Mouse (Mus musculus) midbrain, postnatal 0 days (tissue): Measurements from ENCODE around the gene Prkab2. TPM values are rescaled to one million over a fixed set of nuclear protein-coding genes. Genes with fewer than 3 reads are reported as not detected.

Source experiments
- ATAC-seq: fragments of 200-750 bp; cut with Nextera tagmentation; 2 replicates; pipeline ENCODE4 v1.8.0; 2017; ENCODE audit warnings: moderate number of reproducible peaks, mild to moderate bottlenecking, moderate TSS enrichment, moderate library complexity; ENCODE audit not compliant: low FRiP score
- DNase-seq: peaks from one replicate; pipeline ENCODE4 v3.0.0-alpha.2; 2015; ENCODE audit warnings: low spot score
- H3K27ac ChIP-seq: fragments of 300-500 bp; sonication (generic); 2 replicates; pipeline ENCODE4 v1.5.1; 2014; ENCODE audit warnings: low read depth, mild to moderate bottlenecking, low read length, mixed read lengths
- H3K27me3 ChIP-seq: fragments of 300-500 bp; sonication (generic); 2 replicates; pipeline ENCODE4 v1.6.1; 2014; ENCODE audit warnings: low read length, control low read depth, mixed read lengths; ENCODE audit not compliant: insufficient read depth
- H3K36me3 ChIP-seq: fragments of 300-500 bp; sonication (generic); 2 replicates; pipeline ENCODE4 v1.6.1; 2014; ENCODE audit warnings: low read length, control low read depth, mixed read lengths; ENCODE audit not compliant: insufficient read depth
- H3K4me1 ChIP-seq: fragments of 300-500 bp; sonication (generic); 2 replicates; pipeline ENCODE4 v1.6.1; 2014; ENCODE audit warnings: mild to moderate bottlenecking, control low read depth, antibody characterized with exemption, low read length, mixed read lengths; ENCODE audit not compliant: insufficient read depth
- H3K4me2 ChIP-seq: fragments of 300-500 bp; sonication (generic); 2 replicates; pipeline ENCODE4 v1.6.1; 2014; ENCODE audit warnings: low read depth, mild to moderate bottlenecking, low read length, mixed read lengths; ENCODE audit not compliant: poor library complexity, severe bottlenecking
- H3K4me3 ChIP-seq: fragments of 300-500 bp; sonication (generic); 2 replicates; pipeline ENCODE4 v1.5.1; 2014; ENCODE audit warnings: low read depth, mild to moderate bottlenecking, low read length, moderate library complexity
- H3K9ac ChIP-seq: fragments of 300-500 bp; sonication (generic); replicated peaks from 2 replicates; pipeline ENCODE4 v1.6.1; 2014; ENCODE audit warnings: mild to moderate bottlenecking, low read length, moderate library complexity, mixed read lengths; ENCODE audit not compliant: poor library complexity, severe bottlenecking
- H3K9me3 ChIP-seq: fragments of 300-500 bp; sonication (generic); 2 replicates; pipeline ENCODE4 v1.6.1; 2016; ENCODE audit warnings: low read length, control low read depth
- CTCF ChIP-seq: IDR thresholded peaks from 2 replicates; pipeline ENCODE4 v1.5.1; 2016; ENCODE audit warnings: antibody characterized with exemption, mild to moderate bottlenecking
- WGBS: fragments of 180-500 bp; shearing (Covaris S2); extraction: QIAGEN DNeasy Blood & Tissue Kit; methylation state at CpG from one replicate; pipeline ENCODE4 v1.1.7; 2014; 5-methylcytosine and 5-hydroxymethylcytosine counted together
- polyA plus RNA-seq: library from polyadenylated mRNA; unstranded; fragments of >200 nt; fragmentation: Nextera tagmentation; extraction: Ambion mirVana; gene quantifications from 2 replicates; pipeline ENCODE4 v1.2.1, GENCODE M21; 2015
- total RNA-seq: library from RNA; depleted of rRNA; stranded (reverse); fragments of >200 nt; gene quantifications from 2 replicates; pipeline ENCODE4 v1.2.3, GENCODE M21; 2014

Prkab2 gene
- total and polyA plus RNA-seq, 2 experiments from 2014 or later: 18.1 to 33.1 TPM

- Histone ChIP-seq H3K4me1 (no peaks in the 10 kb centered on the region), H3K9ac (no peak overlapping the region), H3K36me3 (no peaks in the 10 kb centered on the region), H3K4me3 (no peak overlapping the region), H3K4me2 (no peak overlapping the region), H3K27ac (no peak overlapping the region), H3K9me3 (no peaks in the 10 kb centered on the region), H3K27me3 (no peaks in the 10 kb centered on the region)
- no peak for TF ChIP-seq CTCF
- WGBS: 88% methylated on average over 4 of the region's 4 CpGs
- ATAC-seq: no peak
- no peak for DNase-seq
These were observed 42.1 kb upstream of the Prkab2 start for GRCm38 (mm10) chr3:97615933-97616332.

DNA sequence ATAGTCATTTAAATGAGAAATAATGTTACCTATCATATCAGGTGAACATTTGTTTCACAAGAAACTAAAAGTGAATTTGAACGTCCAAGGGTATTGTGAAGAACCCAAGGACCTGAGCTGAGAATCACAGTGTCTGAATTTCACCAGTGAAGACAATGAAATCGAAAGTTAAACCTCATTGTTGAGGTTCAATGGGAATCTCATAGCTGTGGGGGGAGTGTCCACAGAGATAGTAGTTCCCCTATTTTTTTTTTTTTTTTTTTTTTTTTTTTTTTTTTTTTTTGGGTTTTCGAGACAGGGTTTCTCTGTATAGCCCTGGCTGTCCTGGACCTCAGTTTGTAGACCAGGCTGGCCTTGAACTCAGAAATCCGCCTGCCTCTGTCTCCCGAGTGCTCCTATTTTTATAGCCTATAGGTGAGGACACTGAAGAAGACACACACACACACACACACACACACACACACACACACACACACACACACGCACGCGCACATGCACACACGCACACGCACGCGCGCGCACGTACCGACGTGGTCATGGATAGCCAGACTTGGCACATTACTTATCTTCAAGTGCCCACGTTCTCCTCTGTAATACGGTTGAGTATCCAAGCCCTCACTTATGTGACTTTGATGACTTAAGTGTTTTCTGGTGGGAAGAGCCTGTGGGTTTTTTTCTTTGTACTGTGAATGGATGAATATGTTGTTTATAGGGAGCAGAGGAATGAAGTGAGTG, 40.7 kb upstream of the Prkab2 start:
- ATAC-seq (no peak), DNase-seq (no peak)
- TF ChIP-seq CTCF: no peak
- Histone ChIP-seq H3K36me3 (no peaks in the 10 kb centered on the region), H3K27ac (no peak overlapping the region), H3K4me2 (no peak overlapping the region), H3K27me3 (no peaks in the 10 kb centered on the region), H3K4me1 (no peaks in the 10 kb centered on the region), H3K9ac (no peak overlapping the region), H3K4me3 (no peak overlapping the region), H3K9me3 (no peaks in the 10 kb centered on the region)
- 94% methylated on average over 18 of the region's 19 CpGs for WGBS

DNA sequence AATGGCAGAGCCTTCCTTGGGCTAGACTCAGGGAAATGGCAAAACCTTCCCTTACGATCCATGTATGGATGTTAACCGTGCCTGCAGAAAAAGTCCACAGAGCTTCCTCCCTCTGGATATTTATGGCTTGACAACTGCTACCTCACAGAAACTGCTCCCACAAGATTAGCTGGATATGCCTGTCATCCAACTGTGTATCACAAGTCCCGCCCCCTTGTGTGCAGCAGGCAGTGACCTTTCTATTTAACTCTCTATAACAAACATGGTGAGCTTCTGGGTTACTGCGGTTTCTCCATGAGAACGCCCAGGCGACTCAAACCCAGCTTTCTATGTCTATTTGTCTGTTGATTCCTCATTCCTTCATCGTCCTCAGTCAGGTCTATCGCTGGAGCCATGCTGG, 40.1 kb upstream of the Prkab2 start:
- no peaks in the 10 kb centered on the region for H3K36me3 ChIP-seq
- no peak overlapping the region for H3K4me3 ChIP-seq
- ATAC-seq (no peak), DNase-seq (no peak)
- no peak overlapping the region for H3K9ac ChIP-seq
- no peak overlapping the region for H3K4me2 ChIP-seq
- TF ChIP-seq CTCF: no peak
- no peaks in the 10 kb centered on the region for H3K4me1 ChIP-seq
- 89% methylated on average over 8 of the region's 8 CpGs for WGBS
- no peaks in the 10 kb centered on the region for H3K27me3 ChIP-seq
- H3K9me3 ChIP-seq: no peaks in the 10 kb centered on the region
- no peak overlapping the region for H3K27ac ChIP-seq

DNA sequence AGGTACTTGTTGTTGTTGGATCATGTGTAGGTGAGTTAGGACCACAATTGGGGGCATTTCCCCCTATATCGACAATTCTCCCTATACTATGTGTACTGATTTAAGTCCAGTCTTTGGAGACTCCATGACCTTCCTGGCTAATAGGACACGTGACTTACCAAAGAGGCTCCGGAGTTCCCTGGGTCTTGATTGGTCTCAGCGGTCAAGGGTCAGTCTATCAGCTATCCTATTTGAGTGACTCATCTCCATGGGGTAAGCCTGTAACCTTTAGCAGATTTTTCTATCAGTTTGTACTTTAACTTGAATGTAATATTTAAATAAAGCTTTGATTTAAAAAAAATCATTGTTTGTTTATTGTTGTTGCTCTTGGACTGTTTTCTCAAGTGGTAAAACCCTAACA, 37.3 kb upstream of the Prkab2 start:
- no peak overlapping the region for H3K4me2 ChIP-seq
- no peaks in the 10 kb centered on the region for H3K4me1 ChIP-seq
- no peak for TF ChIP-seq CTCF
- 92% methylated on average over 4 of the region's 4 CpGs for WGBS
- no peak overlapping the region for H3K9ac ChIP-seq
- DNase-seq (no peak), ATAC-seq (no peak)
- H3K4me3 ChIP-seq: no peak overlapping the region
- no peaks in the 10 kb centered on the region for H3K9me3 ChIP-seq
- no peak overlapping the region for H3K27ac ChIP-seq
- no peaks in the 10 kb centered on the region for H3K27me3 ChIP-seq
- H3K36me3 ChIP-seq: no peaks in the 10 kb centered on the region

DNA sequence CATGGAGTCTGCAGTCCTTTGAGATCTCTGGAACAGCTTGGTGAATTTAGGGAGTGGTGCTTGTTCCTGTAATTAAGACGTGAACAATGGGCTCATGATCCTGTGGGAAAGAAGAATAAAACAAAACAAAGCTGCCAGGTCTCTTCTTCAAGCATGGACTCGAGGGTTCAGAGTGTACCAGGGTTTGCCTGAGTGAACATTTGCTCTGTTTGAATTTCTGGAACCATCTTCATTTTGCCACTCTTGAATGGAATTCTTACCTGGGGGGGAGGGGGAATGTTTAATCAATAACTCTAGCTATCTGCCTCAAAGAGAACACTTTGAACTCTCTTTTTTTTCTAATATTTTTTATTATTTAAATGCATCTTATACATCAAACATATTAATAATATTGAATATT, 33.4 kb upstream of the Prkab2 start:
- Histone ChIP-seq H3K9me3 (no peaks in the 10 kb centered on the region), H3K4me2 (no peak overlapping the region), H3K27ac (no peak overlapping the region), H3K27me3 (no peaks in the 10 kb centered on the region), H3K9ac (no peak overlapping the region), H3K4me3 (no peak overlapping the region), H3K4me1 (no peaks in the 10 kb centered on the region), H3K36me3 (no peaks in the 10 kb centered on the region)
- WGBS: 45% methylated on average over 2 of the region's 2 CpGs
- no peak for ATAC-seq
- no peak for DNase-seq
- TF ChIP-seq CTCF: no peak

DNA sequence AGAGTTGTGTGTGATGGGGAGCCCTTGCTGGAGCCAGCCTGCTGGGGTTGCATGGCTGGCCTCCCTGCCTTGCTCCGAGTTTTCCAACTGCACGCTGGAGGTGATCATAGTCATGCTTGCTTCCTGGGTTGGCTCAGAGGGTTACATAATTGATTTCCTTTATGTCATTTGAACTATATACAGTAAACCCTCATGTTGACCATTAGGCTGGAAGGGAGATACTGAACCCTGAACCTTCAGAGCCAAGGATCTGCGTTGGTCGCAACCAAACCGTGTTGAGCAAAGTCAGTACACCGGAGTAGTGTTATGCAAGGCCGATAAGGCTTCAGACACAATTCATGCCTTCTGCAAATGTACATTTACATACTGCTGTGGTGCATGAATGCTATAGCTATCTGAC, 30.1 kb upstream of the Prkab2 start:
- H3K4me3 ChIP-seq: no peak overlapping the region
- DNase-seq: no peak
- 88% methylated on average over 7 of the region's 7 CpGs for WGBS
- H3K4me1 ChIP-seq: no peaks in the 10 kb centered on the region
- no peaks in the 10 kb centered on the region for H3K27me3 ChIP-seq
- H3K27ac ChIP-seq: no peak overlapping the region
- no peak overlapping the region for H3K9ac ChIP-seq
- no peaks in the 10 kb centered on the region for H3K9me3 ChIP-seq
- no peak for ATAC-seq
- H3K4me2 ChIP-seq: no peak overlapping the region
- H3K36me3 ChIP-seq: no peaks in the 10 kb centered on the region
- no peak for TF ChIP-seq CTCF
